Mouse (Mus musculus): ENCODE results near the gene Cracr2a.

Cracr2a gene

GRCm38 (mm10) chr6:127634858-127635257, 73.7 kb downstream of the Cracr2a start:
- DNase-seq: no peak

DNA sequence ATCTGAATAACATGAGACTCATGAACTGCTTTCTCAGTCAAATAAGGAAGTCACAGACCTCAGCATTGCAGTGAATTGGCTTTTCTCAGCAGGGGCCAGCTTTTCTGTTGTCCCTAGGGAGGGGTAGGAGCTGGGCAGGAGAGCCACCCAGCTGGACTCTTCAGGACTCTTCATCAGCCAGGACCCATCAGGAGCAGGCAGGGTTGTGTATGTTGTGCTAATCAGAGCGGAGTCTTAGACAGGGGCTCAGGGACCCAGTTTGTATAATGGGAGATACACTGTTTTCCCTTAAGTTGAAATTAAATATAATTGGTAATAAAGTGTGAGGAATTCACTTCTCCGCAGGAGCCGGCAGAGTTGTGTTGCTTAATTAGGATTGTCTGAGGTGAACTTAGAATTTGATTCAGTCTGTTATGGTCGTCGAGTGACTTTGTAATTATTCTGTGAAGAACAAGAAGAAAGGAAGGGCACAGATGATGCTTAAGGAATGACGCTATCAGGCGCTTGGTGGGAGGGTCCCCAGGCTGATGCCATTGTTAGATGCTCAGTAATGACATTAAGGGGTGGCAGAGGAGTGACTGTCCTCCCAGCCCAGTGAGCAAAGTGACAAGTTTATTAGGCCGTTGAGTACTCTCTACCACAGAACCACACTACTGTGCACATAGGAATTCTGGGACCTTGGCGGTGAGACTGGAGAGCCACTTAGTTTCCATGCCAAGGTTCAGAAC, 74.5 kb downstream of the Cracr2a start:
- no peak for DNase-seq

DNA sequence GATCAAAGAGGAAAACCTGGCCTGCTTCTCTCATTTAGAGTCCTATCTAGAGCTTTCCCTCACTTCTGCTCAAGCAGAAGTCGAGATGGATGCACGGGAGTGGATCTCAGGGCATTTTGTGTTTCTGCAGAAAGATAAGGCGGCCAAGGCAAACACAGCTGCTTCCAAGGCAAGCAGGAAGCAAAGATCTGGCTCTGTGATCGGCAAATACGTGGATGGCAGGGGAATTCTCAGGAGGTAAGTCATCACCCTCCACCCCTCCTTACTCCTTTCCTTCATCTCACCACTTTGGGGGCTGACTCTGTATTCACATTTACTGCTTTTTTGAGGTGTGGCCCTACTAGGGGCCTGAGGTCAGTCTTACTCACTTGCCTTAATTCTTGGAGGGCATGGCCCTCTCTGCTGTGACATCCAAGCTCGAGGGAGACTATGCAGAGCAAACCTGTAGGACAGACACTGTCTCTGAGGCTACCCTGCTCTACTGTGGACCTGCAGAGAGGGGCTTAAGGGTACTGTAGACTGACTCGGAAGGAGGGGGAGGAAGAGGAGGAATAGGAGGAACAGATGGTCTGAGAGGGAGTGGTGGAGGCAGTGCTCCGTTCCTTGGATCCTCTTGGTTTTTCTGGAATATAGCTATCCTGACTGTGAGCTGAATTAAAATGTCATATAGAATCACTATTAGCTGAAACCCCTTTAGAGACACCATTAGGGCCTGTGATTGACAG, 80.1 kb downstream of the Cracr2a start:
- DNase-seq: no peak

DNA sequence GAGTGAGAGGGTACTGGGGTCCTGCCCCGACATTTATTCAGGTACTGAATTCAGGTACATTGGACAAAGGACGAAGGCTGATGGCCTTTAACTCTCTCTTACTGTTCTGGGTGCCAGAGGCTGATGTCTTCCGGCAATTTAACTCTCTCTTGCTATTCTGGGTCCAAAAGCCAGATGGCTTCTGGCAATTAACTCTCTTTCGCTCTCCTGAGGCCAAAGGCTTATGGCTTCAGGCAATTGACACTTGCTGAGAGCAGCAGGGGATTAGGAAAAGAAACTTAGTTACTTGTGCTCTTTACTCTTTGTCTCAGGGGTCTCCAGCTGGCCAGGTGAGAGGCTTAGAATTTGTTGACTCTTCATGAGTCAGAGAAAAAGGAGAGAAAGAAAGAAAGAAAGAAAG, 94.8 kb downstream of the Cracr2a start:
- DNase-seq: no peak

DNA sequence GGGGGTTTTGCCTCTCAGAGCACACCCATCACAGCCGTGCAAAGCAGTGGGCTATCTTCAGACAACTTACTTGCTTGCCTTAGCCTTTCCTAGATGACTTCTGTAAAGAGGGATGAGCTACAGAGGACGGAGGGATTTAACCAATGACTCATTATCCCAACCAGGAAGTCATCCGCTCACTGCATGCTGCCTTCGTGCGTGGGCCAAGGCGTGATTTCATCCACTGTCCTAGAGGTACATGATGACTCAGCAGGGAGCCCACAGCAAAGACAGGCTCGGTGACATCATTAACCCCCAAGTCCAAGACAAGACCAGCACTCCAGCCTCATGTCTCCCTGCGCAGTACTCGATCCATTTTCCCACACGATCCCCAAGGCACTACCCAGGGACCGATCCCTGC, 96.0 kb downstream of the Cracr2a start:
- DNase-seq: no peak

- DNase-seq: no peak
Measured at GRCm38 (mm10) chr6:127659472-127659871, 98.3 kb downstream of the Cracr2a start.

DNA sequence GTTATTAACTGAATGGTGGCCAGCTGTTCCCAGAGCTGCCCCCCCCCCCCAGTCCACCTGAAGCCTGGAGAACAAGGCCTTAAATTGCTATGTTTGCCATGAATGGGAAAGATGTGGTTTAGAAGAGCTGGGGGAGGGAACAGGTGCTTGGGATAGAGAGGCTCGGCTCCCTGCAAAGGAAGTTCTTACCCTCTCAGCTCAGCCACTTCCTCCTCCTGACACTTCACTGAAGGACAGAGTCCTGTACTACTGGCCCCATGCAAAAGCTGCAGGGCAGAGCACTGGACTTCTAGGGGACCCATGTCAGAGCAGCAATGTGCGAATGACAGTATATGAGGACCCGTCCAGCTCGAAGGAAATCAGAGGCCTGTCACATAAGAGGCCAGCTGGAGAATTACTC, 98.8 kb downstream of the Cracr2a start:
- DNase-seq: no peak

DNA sequence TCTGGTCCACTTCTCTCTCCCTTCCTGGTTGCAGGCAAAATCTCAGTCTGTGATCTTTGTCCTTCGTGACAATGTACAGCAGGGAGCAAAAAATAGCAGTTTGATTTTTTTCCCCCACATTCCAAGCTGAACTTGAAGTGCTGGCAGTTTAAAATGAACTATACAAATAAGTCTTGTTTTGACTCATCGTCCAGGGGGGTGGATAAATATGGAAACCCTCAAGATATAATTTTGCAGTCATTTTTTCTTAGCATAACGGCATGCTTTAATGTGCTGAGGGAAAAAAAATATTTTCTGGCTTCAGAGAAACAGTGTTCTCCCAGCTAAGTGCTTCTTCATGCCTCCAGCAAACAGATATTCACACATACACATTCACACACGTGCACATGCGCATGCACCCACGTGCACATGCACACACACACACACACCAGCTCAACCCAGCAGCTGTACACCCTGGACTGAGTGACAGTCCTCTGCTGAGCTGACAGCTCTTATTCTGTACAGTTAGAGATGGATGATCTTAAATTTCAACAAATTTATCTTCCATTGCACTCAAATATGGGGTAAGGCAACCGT, 100.7 kb downstream of the Cracr2a start:
- no peak for DNase-seq

GRCm38 (mm10) chr6:127663263-127663662, 102.1 kb downstream of the Cracr2a start:
- DNase-seq: no peak

DNA sequence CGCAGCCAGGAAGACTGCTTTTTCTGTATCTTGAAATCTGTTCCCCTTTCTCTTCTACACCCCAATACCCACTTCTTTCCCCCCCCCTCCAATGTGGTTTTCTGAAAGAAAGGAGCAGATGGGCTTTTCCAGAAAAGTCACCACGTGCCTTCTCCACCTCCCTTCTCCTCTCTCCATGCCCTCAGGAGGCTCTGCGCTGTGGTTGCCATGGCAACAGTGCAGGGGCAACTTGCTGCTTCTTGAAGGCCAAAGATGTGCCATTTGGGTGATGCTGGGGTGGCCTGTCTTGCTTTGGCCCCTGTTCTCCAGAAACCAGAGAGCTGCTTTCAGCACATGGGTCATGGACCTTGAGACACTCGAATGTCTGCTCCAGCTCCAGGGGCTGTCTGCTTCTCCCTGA, 108.2 kb downstream of the Cracr2a start:
- no peak for DNase-seq

- DNase-seq: no peak
Measured at GRCm38 (mm10) chr6:127670031-127670430, 108.9 kb downstream of the Cracr2a start.

- DNase-seq: no peak
Measured at GRCm38 (mm10) chr6:127672071-127672470, 110.9 kb downstream of the Cracr2a start.

- DNase-seq: no peak
Measured at GRCm38 (mm10) chr6:127676866-127677265, 115.7 kb downstream of the Cracr2a start.

GRCm38 (mm10) chr6:127678320-127678719, 117.2 kb downstream of the Cracr2a start:
- no peak for DNase-seq

GRCm38 (mm10) chr6:127678998-127679397, 117.9 kb downstream of the Cracr2a start:
- no peak for DNase-seq

- no peak for DNase-seq
Measured at GRCm38 (mm10) chr6:127680784-127681183, 119.6 kb downstream of the Cracr2a start.

DNA sequence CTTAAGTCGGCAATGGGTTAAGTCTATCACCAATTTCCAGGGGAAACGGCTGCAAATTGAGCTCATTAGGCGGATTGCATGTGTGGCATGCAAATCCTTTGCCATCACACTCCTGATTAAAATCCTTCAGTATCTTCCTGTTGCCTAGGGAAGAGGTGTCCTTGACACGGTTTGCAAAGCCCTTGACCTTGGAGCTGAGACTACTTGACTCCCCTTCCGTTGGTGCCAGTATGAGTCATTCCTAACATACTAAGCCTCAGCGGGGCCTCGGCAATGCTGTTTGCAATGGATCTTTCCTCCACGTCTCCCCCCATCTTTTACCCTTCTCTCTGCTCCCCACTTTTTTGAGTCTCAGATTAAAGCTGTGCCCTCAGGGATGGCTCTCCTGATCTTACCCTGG, 122.4 kb downstream of the Cracr2a start:
- DNase-seq: no peak

DNA sequence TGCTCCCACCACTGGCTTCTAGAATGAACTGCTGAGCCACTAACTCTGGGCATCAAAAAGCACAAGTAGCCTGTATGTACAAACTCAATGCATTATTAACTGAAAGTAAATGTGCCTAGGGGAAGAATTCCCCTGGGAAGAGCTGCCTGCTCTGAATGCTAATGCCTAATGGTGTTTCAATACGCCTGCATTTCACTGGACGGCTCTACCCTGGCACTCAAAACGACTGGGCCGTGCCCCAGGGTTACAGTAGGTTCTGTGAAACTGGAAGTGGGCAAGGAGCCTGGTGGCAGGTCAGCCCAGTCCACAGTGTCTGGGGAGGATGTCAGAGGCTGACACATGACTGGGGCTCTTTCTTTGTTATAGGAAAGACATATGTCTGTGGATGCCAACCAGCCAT, 123.8 kb downstream of the Cracr2a start:
- DNase-seq: no peak

GRCm38 (mm10) chr6:127687181-127687860, 126.2 kb downstream of the Cracr2a start:
- DNase-seq: no peak

DNA sequence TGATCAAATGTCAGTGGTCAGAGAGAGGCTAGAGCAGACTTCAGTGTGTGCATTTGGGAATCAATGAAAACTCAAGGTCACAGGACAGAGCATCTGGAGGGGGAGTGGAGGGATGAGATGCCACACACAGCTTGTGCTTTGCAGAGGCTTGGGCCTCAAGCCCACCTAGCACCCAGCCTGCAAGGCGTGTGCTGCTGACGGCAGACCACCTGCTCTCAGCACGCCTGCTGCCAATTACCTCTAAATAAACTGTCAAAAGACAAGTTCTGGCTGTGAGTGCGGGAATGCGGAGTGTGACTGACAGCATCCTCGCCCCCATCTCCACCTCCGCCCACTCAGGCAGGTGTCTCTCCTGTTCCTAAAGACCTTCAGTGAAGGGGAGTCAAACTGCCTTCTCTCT, 131.2 kb downstream of the Cracr2a start:
- no peak for DNase-seq

- no peak for DNase-seq
Measured at GRCm38 (mm10) chr6:127693681-127694080, 132.5 kb downstream of the Cracr2a start.

- no peak for DNase-seq
Measured at GRCm38 (mm10) chr6:127701036-127701783, 140.1 kb downstream of the Cracr2a start.

- DNase-seq: no peak
Measured at GRCm38 (mm10) chr6:127708218-127708628, 147.1 kb downstream of the Cracr2a start.
